Mouse (Mus musculus) WW6 (cell line): ENCODE measurements at regions not wholly inside any gene's neighbourhood (a gene's known extent, or its start where the extent isn't known, plus 50 kb on each side); places are given as distances from the start of the nearest gene placed in this dataset.

Source experiments
- DNase-seq: peaks from one replicate; pipeline ENCODE4 v3.0.0-alpha.2; 2013; ENCODE audit warnings: low read depth, low spot score

DNA sequence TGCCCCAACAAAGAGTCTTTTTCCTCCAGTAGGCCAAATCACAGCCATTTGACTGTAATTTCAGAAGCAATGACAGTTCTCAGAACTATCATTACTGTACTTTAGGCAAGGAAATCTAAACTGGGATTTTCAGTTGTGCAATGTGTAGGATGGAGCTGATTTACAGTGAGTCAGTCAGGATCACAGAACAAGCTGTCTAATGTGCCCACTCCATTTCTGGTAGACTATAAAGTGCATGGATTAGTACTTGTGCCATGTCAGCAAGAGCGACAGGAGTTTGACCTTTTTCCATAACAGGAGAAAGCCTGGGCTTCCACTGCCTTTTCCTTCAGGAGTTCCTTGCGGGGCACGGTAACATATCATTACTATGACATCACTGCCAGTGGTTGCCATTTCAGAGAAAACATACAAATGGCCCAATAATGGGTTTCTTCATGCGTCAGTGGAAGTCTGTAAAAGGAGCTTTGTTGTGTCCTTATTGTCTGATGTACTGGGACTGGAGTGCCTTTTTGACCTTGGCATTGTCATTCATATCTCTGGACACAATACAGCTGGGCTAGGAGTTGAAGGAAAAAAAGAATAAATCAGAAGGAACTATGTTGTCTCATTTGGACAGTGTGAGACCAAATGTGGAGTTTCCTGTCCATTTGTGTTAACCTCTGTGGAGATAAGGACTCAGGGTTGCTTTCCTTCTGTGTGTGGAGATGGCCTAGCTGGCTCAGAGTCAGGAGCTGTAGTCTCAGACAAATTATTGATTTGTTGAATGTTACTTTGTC is 271.5 kb upstream of the BC052040 start:
- DNase-seq, result no peak

DNA sequence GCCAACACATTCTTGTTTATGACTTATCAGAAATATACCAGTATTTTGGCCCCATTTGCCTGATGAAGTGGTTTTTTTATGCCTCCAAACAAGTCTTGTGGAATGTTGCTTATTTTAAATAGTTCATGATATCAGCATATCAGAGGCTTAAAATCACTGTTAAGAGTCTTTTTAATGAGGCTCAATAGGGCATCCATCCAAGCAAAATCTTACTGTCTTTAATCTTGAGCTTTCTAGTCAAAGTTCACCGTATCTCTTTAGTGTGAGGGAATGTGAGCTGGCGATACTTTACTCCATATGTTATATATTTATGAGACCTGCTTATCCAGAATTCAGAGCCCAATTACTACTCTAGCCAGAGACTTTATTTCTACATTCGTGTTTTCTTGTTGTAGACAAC is 263.0 kb upstream of the BC052040 start:
- DNase-seq, result no peak

DNA sequence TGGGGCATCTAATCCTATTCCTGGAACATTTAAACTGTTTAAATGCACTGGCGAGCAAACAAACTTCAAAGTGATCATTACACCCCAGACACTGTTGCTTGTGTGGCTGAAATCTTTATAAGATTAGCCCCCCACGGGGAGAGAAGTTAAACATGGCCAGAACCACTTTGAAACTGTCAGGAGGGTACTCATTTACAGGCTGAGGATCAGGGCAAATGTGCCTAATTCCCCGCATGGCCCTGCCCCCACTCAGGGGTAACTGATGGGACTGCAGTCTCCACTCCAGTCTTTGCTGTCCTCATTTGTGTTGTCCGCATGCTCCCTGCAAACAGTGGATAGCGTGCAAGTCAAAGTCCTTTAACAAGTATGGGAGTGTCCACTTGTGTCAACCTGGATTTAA is 258.9 kb upstream of the BC052040 start:
- DNase-seq, result no peak

DNA sequence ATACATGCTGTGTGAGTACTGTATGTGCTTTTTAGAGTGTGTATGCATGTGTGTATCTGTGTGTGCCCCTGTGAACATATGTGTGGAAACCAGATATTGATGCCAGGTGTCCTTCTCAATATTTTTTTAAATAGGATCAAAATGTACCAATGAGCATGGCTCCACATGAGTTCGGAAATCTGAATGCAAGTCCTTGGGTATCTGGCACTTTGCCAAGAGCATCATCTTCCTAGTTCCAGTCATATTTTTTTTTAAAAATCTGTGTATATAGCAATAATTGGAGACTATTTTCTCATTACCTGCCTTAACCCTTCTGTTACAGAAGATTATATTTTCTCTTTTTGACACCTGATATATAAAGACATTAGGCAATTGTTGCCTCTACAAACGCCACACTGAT is 255.0 kb upstream of the BC052040 start:
- DNase-seq, result no peak

DNA sequence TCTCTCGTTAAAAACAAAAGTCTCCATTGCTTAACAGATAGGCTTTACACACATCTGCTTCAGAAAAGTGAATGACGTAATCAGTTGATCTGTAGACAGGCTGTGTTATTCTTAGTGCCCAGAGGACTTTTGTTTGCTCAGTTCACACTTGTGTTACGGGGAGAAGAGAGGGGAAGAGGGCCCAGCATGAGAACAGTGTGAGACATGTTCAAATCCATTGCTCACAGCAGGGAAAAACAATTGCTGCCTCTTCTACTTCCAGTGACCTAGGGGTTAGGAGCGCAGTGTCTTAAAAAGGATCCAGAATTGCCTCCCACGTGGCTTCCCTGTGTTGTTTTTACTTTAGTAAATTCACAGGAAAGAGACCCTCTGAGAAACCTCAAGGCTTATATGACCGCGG is 243.3 kb upstream of the BC052040 start:
- no peak for DNase-seq

DNA sequence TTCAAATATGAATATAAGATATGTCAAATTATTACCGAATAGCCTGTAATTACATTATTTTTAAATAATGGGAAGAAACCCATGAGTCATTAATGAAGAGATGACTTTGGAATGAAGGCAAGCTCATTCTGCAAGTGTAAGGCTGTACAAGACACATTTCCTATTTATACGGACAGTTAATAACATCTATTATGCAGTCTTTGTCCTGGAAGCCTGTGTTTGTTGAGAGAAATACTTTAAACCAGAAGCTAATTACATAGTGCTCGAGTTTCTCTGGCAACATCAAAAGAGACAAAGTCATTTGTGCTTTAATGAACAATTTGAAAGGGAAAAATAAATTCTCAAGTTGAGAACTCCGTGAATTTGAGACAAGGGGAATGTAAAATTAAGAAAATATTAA is 242.5 kb upstream of the BC052040 start:
- no peak for DNase-seq

DNA sequence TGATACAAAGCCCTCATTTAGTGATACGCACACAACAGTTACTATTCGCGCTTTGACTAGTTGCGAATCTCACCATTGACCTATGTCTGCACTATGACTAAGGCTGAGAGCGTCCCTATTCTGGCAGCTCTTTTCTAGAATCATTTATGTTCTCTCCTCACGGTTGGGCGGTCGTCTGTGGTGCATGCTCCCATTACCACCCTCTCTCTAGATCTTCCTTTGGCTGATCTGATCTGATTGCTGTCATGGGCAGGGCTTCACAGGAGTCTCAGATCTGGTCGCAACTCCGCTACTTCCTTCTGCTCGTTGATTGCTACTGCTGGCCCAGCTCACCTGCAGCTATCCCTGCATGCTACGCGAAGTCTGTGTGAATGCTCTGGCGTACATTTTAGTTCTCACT is 239.2 kb upstream of the BC052040 start:
- DNase-seq, result no peak

DNA sequence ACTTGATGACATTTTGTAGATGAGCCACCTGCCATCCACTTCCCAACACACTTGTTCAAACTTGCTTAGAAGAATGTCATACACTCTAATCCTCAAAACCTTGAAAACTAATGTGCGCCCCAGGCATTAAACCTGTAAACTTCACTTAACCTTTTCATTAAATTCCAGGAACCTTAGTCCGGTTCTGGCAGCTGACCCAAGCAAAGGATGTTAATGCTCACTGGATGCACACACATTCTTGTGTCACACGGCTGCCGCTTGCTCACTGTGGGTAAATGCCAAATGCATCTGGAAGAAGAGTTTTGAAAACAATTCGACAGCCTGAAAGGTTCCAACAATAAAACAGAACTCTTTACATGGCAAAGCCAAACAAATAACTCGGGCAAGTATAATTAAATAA is 235.0 kb upstream of the BC052040 start:
- DNase-seq, result no peak

DNA sequence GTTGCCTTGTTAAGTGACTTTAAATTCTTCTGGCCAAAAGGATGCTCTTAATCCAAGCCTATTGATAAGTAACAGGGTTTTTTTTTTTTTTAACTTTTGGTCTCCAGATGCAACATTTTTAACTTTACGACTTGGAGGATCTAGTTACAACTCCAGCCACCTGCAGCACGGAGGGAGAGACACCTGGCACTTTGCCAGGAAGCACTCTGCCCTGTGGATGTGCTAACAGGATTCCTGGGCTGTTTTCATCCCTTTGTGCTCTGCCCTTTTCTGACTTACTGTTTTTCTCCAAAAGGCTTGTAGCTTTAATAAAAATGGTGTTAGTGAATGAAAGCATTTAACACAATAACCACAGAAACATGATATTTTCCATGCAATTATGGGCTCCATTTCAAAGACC is 233.3 kb upstream of the BC052040 start:
- no peak for DNase-seq

DNA sequence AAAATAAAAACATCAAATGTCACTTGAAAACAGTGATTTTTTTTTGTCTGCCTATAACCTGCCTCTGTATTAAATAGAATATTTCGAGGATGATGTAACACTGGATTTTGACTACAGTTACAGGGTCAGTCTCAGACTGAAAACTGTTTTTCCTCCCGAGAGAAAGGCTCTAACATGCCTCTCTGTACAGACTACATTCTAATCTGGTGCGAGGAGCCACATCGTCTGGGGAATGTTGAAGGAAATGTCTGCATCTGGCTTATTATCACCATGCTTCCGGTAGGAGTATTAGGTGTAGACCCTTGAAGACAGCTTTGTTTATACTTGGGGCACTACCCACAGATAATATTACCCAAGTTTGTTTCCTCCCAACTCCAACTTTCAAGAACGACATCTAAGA is 210.4 kb upstream of the BC052040 start:
- DNase-seq, result no peak

DNA sequence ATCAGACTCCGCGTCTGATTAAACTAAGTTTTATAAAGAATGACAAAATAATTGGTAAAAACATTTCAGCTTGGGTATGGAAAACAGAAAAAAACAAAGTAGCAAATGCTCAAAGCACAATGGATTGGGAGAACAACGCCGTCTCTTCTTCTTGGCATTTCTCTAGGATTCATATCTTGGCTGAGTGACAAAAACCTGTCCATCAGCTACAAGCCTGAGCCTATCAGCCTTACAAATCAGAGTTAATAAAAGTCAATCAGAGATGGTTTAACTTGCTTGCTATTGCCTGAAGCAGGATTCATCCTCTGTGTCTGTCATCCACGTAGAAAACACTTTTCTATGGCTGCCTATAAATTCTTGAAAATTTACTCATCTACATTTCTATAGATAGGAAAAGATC is 206.2 kb upstream of the BC052040 start:
- no peak for DNase-seq

DNA sequence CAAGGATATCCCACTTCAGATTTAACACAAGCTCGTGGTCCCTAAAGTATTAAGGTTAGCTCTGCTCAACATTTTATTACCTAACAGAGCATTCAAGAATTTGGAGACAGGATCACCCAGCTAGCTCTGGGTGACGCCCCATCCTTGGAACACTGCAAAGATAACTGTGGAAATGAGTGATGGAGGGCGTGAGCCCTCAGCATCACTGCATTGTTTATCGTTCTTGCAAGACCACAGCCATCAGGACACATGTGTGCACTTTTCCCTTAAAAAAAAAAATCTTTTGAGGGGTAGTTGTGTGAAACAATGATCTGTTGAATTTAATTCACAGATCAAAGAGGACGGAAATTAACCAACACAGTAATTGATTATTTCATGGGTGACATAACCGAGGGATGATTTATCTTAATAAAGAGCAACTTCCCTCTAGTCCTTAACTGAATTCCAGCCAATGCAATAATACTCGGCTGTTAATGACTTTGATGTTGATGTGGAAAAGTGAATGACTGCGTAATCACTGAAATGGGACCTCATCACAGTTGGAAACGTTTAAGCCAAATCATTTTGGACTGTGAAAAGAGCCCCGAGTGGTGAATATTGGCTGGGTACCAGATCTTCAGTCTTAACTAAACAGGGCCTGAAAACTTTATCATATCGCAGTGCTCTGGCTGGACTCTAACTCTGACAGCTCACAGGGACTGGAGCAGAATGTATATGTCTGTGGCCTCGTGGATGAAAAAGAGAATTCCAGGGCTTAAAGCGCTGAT is 196.9 kb upstream of the BC052040 start:
- DNase-seq, result no peak

DNA sequence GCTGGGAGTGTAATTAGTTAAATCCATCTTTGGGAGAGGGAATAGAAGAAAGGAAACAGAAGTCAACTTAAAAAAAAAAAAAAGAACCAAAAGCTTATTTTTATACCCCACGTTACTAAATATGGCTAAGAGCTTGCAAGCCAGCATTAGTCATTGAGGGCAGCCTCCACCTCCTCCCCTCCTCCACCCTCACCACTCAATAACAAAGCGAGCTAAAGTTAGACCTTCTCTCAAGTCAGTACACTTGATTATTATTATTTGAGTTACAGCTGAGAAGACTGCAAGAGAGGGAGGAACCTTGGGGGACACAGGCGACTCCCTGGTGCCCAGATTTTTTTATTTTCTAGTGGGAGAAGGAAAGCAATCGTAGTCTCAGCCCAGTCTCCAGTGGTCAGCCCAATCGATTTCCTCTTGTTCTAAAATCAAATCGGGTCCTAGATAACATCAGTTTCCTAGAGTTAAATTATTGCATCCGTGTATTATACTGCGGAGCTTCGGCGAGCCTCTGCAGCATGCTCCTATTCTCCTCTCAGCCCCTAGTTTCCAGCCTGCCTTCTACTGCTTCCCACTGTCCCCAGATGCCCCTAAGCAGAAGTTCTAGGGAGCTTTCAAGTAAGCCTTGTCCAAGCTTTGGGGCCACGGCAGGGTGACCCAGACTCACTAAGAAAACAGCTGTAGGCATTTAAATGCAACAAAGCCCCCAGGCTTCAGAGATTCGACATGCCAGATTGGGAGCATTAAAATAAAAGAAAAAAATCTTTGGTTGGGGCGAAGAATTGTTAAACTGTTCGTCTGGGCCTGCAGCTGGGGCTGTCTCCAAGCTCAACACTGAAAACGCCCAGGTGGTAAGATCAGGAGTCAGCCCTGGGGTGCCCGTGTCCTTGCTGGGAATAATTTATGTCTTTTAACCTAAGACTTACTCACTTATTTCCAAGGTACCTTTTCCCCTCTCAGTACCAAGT is 196.0 kb upstream of the BC052040 start:
- DNase-seq, result no peak

DNA sequence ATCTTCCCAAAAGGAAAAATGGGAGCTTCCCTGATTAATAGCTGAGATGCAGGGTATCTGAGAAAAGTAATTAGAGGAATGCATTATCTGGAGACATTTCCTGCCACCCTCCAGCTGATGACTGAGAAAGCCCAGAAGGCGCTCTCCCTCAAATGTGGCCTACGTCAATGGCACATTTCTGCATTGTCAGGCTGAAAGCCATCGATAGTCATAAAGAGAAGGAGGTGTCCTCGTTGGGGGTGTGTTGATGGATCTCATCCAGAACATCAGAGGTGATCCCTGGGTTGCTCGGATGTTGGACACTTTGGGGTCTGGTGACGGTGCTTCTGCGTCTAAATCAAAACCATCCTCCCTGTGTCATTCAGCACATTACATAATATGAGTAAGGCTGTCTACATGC is 189.9 kb upstream of the BC052040 start:
- no peak for DNase-seq

DNA sequence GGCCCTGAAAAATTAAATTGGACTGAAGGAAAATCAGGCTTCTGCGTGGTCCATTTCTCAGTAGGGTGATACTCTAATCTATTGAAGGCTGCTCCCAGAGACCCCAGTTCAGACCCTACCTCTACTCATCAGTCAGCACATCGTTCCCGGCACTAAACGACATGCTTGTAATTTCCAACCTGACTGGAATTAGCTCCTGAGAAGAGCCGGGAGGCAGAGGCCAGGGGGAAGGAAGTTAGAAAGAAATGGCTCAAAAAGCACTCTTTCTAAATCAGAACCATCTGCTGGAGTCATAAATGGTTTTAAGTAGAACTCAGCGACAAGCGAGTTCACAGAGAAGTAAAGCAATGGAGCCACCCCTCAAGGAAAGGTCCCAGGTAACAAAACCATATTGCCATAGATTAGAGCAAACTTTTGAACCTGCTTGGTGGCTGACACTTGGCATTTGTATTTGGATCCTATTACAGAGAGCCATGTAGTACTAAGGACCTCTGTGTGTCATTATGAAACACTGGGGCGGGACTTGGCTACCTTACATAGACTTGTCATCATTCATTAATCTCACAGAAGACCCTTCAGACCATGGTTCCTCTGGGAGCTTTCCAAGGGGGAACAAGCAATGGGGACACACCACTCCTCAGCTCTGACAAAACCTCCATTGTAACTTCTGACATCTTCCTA is 189.3 kb upstream of the BC052040 start:
- no peak for DNase-seq

DNA sequence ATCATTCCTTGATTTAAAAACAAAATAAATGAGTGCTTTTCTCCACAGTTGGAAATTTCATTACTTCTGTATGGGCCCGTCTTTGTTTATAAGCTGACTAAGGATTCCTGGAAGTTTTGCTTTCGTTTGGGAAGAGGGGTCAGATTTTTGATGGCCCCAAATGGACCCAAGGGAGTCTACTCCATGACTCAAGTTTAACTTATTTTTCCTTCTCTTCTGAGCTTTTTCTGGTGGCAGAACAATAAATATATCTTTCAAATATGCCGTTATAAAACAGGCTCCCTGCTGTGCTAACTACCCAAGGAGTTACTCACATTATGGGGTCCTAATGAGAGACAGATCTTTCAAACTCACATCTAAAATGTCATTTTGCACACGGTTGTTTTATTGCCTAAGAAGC is 187.4 kb upstream of the BC052040 start:
- no peak for DNase-seq

DNA sequence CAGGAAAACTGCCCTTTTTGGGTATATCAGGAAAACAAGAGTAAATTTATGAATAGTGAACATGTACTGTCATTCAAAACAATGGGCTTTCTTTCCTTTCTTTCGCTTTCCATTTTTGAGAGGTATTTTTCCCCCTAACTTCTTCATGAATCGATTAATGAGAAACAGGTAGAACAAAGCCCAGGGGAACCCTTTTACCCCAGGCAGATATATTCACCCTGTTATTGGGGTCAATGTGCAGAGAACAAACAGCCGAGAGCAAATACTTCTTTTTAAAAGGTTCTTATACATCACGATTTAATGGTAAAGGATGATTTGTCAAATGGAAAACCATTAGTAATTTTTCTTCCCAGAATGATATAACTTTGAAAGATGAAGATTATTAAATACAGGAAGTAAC is 183.0 kb upstream of the BC052040 start:
- no peak for DNase-seq

DNA sequence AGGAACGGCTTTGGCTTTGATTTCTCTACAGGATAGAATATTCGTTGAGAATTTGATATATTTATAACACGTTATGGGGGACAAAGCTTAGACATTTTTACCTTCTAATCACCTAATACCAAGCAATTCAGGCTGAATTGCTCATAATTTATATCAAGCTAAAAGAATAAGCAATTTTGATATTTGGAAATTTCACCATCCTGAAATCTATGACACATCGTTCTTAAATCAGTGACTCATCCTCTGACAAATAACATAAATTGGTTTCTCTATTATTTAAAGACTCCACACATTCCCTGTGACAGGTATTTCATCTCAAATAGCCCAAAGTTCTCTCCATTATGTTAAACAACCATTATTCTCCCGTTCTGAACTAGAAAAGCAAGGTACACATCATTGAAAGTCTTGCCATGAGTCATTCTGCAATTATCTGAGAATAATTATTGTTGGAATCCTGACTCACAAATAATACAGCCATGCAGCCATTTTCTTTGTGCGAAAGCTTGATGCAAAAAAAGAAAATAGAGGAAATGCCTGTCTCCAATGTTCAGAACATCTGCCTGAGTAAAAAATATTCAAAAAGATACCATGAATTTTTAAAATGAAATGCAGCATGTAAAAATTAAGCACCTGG is 182.3 kb upstream of the BC052040 start:
- no peak for DNase-seq

DNA sequence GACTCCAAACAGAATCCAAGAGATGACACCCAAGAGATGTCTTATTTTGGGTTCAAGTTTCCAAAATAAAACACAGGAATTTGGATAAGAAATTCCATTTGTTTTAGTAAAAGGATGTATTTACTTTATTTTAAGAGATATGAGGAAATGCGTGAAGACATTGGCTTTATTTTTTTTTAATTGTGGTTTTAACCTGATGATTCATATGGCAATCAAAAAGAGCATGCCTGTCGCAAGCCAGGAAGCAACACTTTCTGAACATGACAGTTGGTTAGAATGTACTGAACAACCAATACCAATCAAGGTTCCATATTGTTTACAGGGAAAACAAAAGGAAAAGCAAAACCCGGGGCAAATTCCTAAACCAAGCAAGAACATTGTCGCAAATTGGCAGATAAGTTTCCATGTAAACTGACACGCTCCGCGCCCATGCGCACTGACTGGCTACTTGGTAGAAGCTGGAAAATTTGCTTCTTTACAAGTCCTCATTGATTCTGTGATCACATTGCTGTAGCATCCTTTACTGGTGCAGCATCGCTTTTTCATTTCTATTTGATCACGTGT is 181.4 kb upstream of the BC052040 start:
- DNase-seq, result no peak

DNA sequence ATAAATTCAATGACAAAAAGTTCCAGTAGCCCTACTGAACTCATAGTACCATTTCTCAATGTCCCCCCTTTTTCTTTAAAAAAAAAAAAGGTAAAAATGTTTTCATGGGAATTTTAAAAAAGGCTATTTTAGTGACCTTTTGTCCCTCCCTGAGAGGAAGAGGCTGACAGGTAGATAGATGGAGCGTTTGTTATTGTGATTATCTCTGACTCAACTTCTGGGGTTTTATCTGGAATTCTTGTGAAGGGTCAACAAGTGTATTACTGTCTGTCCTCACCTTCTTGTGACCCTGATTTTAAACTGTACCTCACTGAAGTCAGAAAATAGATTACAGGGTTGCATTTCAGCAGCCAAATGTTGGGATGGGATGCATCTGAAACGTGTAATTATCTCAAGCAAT is 179.3 kb upstream of the BC052040 start:
- no peak for DNase-seq

DNA sequence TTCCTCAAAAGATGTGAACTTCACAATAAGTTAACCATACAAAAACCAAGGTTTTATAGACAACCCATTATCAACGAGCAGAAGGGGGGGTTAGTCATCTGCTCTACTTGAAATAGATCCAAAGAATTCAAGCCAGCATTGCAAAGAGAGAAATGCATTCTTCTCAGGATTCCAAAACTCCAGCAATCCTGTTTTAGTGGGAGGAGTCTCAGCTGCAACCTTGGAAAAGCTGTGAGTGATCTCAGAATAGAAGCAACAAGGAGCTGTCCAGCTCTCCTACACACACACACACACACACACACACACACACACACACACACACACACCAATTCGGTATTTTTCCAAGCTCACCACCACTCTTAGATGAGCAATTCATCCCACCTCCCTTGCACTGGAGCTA is 149.0 kb upstream of the BC052040 start:
- DNase-seq, result no peak
